Comparison of ENCODE assay signal across 8 mouse cellular contexts in the genomic region with DNA sequence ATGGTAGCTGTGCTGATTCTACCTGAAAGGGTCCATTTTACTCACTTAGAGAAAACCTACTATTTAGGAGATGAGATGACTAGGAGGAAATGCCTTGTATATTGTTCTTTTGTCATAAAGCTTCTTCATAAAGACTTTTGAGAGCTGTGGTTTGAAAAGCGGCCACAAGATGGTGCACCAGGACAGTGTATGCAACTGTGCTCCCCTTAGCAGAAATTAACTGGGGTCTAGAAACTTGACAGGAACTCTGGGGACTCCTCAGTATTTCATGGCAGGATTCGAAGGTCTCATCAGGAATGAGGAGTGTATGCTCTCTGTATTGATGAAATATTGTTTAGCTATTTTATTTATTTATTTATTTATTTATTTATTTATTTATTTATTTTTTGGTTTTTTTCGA.
DNase-seq lines count a peak whose midpoint lies in the region; ATAC-seq lines count a peak whose summit lies in the region.

No protein-coding gene starts in this region.

- H3K4me2 ChIP-seq in embryonic facial prominence, embryonic 14.5 days (ENCODE audit: low read depth, low read length) = no peak overlapping the region

- WGBS in heart, embryonic 10.5 days = 36% methylated on average over 3 of the region's 3 CpGs
- 33% methylated on average over 3 of the region's 3 CpGs for WGBS in embryonic facial prominence, embryonic 14.5 days
- whole genome bisulfite sequencing in midbrain, embryonic 10.5 days = 42% methylated on average over 3 of the region's 3 CpGs

- no peak overlapping the region for H3K4me3 ChIP-seq in heart, embryonic 10.5 days
- H3K4me3 ChIP-seq in embryonic facial prominence, embryonic 14.5 days (ENCODE audit: low read depth, low read length) = no peak overlapping the region
- no peak overlapping the region for H3K4me3 ChIP-seq in midbrain, embryonic 10.5 days

- H3K4me1 ChIP-seq in heart, embryonic 10.5 days = no peaks in the 10 kb centered on the region
- H3K4me1 ChIP-seq in embryonic facial prominence, embryonic 14.5 days (ENCODE audit: control insufficient read depth, insufficient read depth, low read length) = no peaks in the 10 kb centered on the region
- no peaks in the 10 kb centered on the region for H3K4me1 ChIP-seq in midbrain, embryonic 10.5 days

- peak; percentile 36 for DNase-seq in heart, adult 8-10 months (ENCODE audit: low spot score)
- no peak for DNase-seq in heart, embryonic 10.5 days (ENCODE audit: low spot score)
- DNase-seq in adrenal gland, postnatal 14 days = peak; percentile 74
- DNase-seq in embryonic facial prominence, embryonic 14.5 days (ENCODE audit: low spot score) = peak; percentile 80
- peak; percentile 42 for DNase-seq in hindlimb bud, embryonic 11.5 days (ENCODE audit: extremely low spot score, low read depth, low spot score)
- DNase-seq in left cerebral cortex, postnatal 10 days (ENCODE audit: extremely low spot score in 1 of 2, low spot score in 2 of 2) = peak; percentile 59 to 60
- peak; percentile 49 for DNase-seq in midbrain, embryonic 10.5 days (ENCODE audit: low spot score)
- peak; percentile 27 for DNase-seq in spleen, adult 12 weeks (ENCODE audit: low spot score)

- H3K27me3 ChIP-seq in heart, embryonic 10.5 days (ENCODE audit: insufficient read depth, poor library complexity, severe bottlenecking) = no peaks in the 10 kb centered on the region
- no peaks in the 10 kb centered on the region for H3K27me3 ChIP-seq in embryonic facial prominence, embryonic 14.5 days (replicated peaks; ENCODE audit: control insufficient read depth, insufficient read depth, low read length)
- H3K27me3 ChIP-seq in midbrain, embryonic 10.5 days (ENCODE audit: low read depth, poor library complexity, severe bottlenecking) = no peaks in the 10 kb centered on the region

- H3K9ac ChIP-seq in embryonic facial prominence, embryonic 14.5 days (ENCODE audit: low read depth, low read length) = no peak overlapping the region

- no peak overlapping the region for H3K27ac ChIP-seq in heart, embryonic 10.5 days
- H3K27ac ChIP-seq in embryonic facial prominence, embryonic 14.5 days (replicated peaks; ENCODE audit: low read depth, low read length) = no peak overlapping the region
- H3K27ac ChIP-seq in midbrain, embryonic 10.5 days (replicated peaks) = no peak overlapping the region

- no peaks in the 10 kb centered on the region for H3K36me3 ChIP-seq in heart, embryonic 10.5 days
- no peaks in the 10 kb centered on the region for H3K36me3 ChIP-seq in embryonic facial prominence, embryonic 14.5 days (ENCODE audit: control insufficient read depth, insufficient read depth, low read length)
- H3K36me3 ChIP-seq in midbrain, embryonic 10.5 days = no peaks in the 10 kb centered on the region

- H3K9me3 ChIP-seq in heart, embryonic 10.5 days = no peaks in the 10 kb centered on the region
- no peaks in the 10 kb centered on the region for H3K9me3 ChIP-seq in embryonic facial prominence, embryonic 14.5 days (ENCODE audit: control insufficient read depth, low read length)
- H3K9me3 ChIP-seq in midbrain, embryonic 10.5 days (replicated peaks) = no peaks in the 10 kb centered on the region

- intact Hi-C loops in left cerebral cortex, postnatal 10 days (cut with DNase I) = loop anchor here (1.0 to 5.0 kb wide), 2 partner anchors 107 to 460 kb away; no protein-coding TSS in a partner anchor

- ATAC-seq in embryonic facial prominence, embryonic 14.5 days (ENCODE audit: low read depth) = 0 out of 2 replicates have a peak, but pooled peaks have one; percentile 33
